Mouse (Mus musculus) fibroblast of lung, adult 2 months (primary cell): ENCODE results near the gene Olfr678.
"Not testable (repeated sequence)": the region's sequence is repeated elsewhere in the genome, so short reads cannot be mapped to it uniquely, and the experiment has no call there.

Experiments
- DNase-seq: peaks from one replicate; pipeline ENCODE4 v3.0.0-alpha.2; 2011; ENCODE audit warnings: low read depth

Gene Olfr678

DNA sequence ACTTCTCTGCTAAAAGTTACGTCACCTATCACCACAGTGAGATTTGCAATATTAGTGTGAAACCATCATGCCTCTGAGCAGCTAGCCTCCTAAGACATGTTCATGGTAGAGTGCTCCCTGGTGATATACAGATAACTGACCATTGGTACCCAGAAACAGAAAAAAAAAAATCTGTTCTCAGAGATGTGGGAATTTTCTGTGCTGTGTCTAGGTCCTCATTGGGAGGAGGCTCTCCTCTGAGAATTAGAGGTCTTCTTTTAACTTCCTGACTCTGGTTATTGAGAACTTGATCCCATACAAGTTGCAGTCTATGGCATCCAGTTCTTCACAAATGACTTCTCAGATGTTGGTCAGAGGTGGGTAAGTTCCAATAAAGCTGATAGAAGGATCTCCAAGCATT is at the start of gene Olfr678:
Gene Olfr678 (plus strand): TSS at position 301 of the 400 bp plus-strand sequence.
- DNase-seq: no peak

DNA sequence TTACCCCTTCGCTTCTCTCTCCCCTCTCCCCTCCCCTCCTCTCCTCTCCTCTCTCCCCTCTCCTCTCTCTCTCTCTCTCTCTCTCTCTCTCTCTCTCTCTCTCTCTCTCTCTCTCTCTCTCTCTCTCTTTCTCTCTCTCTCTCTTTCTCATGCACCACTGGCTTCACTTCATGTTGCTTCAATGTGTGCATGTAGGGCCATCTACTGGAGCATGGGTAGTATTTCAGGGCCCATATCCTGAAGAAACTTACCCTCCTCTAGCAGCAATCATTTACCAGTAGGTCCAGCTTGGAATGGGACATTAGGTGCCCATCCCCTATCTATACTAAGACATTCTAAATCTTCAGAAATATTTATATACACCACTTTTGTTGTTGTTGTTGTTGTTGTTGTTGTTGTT is 41.7 kb upstream of the Olfr678 start:
- DNase-seq: no peak

DNA sequence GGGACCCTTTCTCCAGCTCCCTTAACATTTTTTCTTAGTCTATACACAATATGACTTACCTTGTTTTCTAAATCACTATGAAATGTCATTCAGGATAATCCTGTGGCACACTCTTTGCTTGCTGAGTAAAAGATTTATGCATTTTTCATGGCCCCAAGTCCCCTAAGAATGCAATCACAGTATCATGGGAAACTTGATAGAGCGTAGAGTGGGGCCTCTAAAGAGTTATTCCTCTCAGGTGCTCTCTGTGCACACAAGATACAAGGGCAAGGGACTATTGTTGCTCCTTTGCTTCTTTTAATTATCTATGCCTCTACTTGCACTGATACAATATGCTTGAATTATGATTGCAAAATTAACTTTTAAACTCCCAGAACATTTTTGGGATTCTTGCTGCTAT is 35.9 kb upstream of the Olfr678 start, which contains the start of gene Olfr675:
Gene Olfr675 (minus strand): TSS at position 101 of the 400 bp plus-strand sequence.
- DNase-seq: no peak

DNA sequence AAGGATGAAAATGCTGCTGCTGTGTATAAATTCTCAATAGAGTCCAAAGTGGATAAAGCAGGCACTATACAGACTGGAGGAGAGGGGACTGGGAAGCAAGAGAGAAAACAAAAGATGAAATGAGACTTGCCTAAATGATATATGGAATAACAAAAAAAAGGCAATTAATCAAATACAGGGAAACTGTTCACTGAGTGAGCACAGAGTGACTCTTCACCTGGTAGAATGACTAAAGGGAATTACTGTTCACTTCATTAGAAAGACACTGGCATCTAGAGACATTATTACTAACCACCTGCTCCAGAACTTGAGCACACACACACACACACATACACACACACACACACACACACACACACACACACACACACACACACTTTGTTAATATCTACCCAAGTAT is 31.9 kb upstream of the Olfr678 start, which contains the start of gene Olfr676:
Gene Olfr676 (plus strand): TSS at position 301 of the 400 bp plus-strand sequence.
- no peak for DNase-seq

DNA sequence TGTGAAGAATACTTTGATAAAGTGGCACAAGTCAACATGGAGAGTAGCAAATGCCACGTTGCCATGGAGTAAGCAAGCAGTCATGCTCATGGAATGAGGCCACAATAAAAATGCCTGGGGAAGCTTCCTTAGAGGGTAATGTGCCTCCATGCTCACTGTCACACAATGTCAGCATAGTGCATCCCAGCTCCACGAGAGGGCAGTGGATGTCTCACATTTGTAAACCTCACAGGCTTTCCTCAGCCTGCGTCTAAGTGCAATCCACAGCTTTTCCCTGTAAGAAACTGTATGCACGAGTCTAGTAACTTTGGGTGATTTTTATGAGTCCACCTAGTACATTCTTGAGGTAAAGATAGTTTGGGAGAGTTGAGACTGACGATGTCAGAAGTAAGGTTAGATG is 30.4 kb upstream of the Olfr678 start:
- DNase-seq: not testable (repeated sequence)

DNA sequence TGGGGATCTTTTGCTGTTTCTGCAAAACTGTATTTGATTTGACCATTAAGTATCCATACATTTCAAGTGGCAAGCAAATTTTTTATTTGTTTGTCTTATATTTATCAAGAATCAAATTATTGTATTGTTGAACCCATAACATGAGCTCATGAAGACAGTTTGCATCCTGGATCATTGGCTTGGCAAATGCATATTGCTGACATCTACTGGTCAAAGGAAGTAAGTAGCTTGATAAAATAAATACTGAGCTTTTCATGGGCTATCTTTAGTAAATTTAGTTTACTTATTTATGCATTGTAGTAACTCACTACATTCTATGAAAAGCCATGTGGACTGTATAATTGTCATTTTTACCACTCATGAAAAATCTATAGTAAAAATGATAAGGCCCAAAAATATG is 5.3 kb upstream of the Olfr678 start:
- no peak for DNase-seq

DNA sequence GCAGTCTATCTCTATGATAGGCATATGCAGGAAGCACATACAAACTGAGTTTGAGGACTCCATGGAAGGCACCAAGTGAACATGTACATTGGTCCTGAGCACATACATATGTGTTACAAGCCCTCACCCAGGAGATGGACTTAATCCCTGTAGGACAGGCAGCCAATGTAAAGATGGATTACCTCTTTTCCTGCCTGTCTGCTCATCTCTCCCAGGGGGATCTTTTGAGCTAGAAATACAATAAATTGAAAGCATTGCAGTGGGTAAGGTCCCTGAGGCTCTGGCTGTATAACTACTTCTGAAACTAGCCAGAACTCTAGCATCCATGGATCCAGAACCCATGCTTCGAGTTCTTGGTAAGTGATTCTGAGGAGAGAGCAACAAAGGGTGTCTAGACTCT is 16.6 kb downstream of the Olfr678 start, which contains the start of gene Olfr679:
Gene Olfr679 (plus strand): TSS at position 301 of the 400 bp plus-strand sequence.
- no peak for DNase-seq

DNA sequence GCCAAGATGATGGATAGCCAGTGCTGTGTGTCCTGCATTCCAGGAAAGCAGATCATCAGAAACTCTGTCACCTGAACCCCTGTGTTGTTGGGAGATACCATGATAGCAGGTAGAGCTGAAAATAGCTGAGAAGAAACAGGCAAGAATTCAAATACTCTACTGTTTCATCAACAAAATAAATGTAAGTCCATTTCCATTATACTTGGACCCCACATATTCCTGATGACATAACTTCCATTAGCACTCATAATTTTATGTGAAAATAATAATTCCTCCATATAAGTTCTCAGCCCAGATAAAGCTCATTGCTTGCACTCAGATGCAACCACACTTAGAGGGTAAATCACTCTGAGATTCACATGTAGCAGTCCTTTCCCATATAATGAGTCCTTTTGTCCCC is 28.4 kb downstream of the Olfr678 start, which contains the start of gene Olfr680-ps1:
Gene Olfr680-ps1 (minus strand): TSS at position 101 of the 400 bp plus-strand sequence.
- DNase-seq: not testable (repeated sequence)

DNA sequence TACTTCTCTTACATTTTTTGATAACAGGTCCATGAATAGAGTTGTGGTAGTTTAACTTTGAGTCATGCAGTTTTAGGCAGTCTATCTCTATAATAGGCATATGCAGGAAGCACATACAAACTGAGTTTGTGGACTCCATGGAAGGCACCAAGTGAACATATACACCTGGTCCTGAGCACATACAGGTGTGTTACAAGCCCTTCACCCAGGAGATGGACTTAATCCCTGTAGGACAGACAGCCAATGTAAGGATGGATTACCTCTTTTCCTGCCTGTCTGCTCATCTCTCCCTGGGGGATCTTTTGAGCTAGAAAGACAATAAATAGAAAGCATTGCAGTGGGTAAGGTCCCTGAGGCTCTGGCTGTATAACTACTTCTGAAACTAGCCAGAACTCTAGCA is 52.3 kb downstream of the Olfr678 start, which contains the start of gene Olfr681:
Gene Olfr681 (plus strand): TSS at position 301 of the 400 bp plus-strand sequence.
- no peak for DNase-seq
